Mouse (Mus musculus) C2C12 (cell line): ENCODE measurements around the gene Mfsd13b.

ENCODE experiments used
- CTCF ChIP-seq: IDR thresholded peaks from one replicate; pipeline ENCODE4 v1.5.1; 2011; ENCODE audit not compliant: control insufficient read depth, insufficient read depth, insufficient read length
- FOSL1 ChIP-seq: IDR thresholded peaks from one replicate; pipeline ENCODE4 v1.8.0; 2011; ENCODE audit warnings: mild to moderate bottlenecking, low read length; ENCODE audit not compliant: poor library complexity, insufficient read depth, severe bottlenecking
- MAX ChIP-seq: IDR thresholded peaks from one replicate; pipeline ENCODE4 v1.6.1; 2011; ENCODE audit warnings: mild to moderate bottlenecking, control low read depth
- MYOD1 ChIP-seq: IDR thresholded peaks from one replicate; pipeline ENCODE4 v1.6.1; 2011; ENCODE audit warnings: low read depth; ENCODE audit not compliant: control insufficient read depth, insufficient read length

DNA sequence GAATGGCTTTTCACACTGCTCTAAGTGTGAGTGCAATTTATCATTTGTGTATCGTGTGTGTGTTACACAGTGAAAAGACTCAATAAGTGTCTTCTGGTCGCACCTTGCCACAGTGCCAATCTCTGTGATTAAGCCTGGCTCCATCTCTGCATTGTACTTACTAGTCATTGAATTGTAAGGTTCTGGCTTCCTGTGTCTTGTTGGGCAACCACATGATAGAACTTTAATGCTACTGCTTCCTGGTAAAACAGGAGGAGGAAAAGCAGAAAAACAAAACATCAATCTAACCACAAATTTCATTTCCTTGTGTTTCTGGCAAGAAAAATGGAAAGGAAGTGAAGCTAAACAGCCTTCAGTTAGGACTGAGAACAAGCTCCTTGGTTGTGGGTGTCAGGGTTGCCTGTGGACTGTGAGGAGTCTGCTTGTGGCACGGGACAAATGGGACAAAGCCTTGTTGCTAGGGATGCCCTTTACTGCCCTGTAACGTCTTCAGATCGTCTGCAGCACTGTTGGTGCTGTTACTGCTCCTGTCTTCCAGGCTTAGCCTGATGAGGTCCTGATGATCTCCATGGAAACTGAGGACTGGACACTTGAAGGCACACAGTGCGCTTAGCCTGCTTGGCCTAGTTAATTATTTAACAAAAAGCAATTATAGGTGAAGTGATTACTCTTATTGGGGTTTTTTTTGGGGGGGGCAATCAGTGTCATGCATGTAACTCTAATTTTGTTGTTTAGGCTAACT, 77.3 kb downstream of the Mfsd13b start:
- TF ChIP-seq CTCF (no peak), MAX (no peak), FOSL1 (no peak), MYOD1 (no peak)
